Mouse (Mus musculus): ENCODE results near the gene Eva1b. TPM values are rescaled to one million over a fixed set of nuclear protein-coding genes. Genes with fewer than 3 reads are reported as not detected.

The Eva1b gene
- total RNA-seq, 1 experiment, result 48.7 TPM

DNA sequence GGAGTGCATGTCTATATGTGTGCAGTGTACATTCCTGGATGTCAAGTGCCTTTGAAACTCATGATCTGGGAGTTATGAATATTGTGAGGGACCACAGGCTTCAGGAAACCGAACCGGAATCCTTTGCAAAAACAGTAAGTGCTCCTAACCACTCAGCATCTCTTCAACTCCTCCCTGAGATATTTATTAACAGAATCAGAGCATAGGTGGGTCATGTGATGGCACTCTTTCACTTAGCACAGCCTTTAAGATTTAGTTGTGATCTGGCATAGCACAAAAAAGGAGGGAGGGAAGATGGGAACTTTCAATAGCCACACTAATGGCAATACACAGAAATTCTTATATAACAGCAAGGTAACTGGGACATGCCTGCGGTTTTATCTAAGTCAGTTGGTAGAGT lies 39.6 kb downstream of the Eva1b start:
- TF ChIP-seq ZC3H11A (IDR thresholded peaks at IDR 0.05; ENCODE audit: borderline replicate concordance, low read depth, low read length) (no peak), MAFK (IDR thresholded peaks at IDR 0.05; ENCODE audit: insufficient read depth, low read depth, low read length) (no peak), HCFC1 (IDR thresholded peaks at IDR 0.05; ENCODE audit: borderline replicate concordance, insufficient read depth, low read length) (no peak), ZNF384 (IDR thresholded peaks at IDR 0.05; ENCODE audit: low read depth, low read length) (no peak), CHD2 (IDR thresholded peaks at IDR 0.05; ENCODE audit: low read depth, low read length) (no peak)
- Histone ChIP-seq H3K9me3 (ENCODE audit: control insufficient read depth, insufficient read depth, low read depth, low read length) (no peaks in the 10 kb centered on the region), H3K27ac (ENCODE audit: insufficient read depth, low read depth, low read length, poor library complexity, severe bottlenecking) (no peak overlapping the region), H3K36me3 (ENCODE audit: control insufficient read depth, insufficient read depth, low read length, poor library complexity, severe bottlenecking) (peaks cover 13% of the 10 kb centered on the region), H3K4me3 (ENCODE audit: insufficient read depth in 1 of 2, low read depth in 1 of 2, low read length in 2 of 2, poor library complexity in 1 of 2, severe bottlenecking in 1 of 2) (no peak overlapping the region), H3K9ac (ENCODE audit: insufficient read depth, low read depth, low read length, poor library complexity, severe bottlenecking) (no peak overlapping the region), H3K4me1 (ENCODE audit: control insufficient read depth in 2 of 2, insufficient read depth in 2 of 2, low read length in 2 of 2, poor library complexity in 1 of 2) (peaks cover 0 to 1% of the 10 kb centered on the region in 2 experiments; a peak in 1 of 4 replicates)
- no peak for DNase-seq (ENCODE audit: low read depth, low spot score)
- in situ Hi-C loops (cut with MboI; ENCODE audit: low sequenced_read_pairs in 2 of 2, unreplicated experiment in 2 of 2), result no loop called here

DNA sequence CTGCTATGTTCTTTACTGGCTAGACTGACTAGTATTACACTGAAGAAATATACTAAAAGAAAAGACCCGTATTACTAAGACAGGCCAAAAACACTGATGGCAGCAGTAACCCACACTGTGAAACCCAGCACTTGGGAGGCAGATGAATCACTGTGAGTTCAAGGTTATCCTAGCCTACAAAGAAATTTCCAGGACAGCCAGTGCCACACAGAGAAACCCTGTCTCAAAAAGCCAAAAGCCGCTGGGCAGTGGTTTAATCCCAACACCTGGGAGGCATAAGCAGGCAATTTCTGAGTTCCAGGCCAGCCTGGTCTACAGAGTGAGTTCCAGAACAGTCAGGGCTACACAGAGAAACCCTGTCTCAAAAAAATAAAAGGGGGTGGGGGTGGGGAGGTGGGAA lies 43.1 kb downstream of the Eva1b start:
- Histone ChIP-seq H3K9ac (ENCODE audit: insufficient read depth, low read depth, low read length, poor library complexity, severe bottlenecking) (no peak overlapping the region), H3K4me3 (ENCODE audit: insufficient read depth in 1 of 2, low read depth in 1 of 2, low read length in 2 of 2, poor library complexity in 1 of 2, severe bottlenecking in 1 of 2) (no peak overlapping the region), H3K27ac (ENCODE audit: insufficient read depth, low read depth, low read length, poor library complexity, severe bottlenecking) (no peak overlapping the region), H3K36me3 (ENCODE audit: control insufficient read depth, insufficient read depth, low read length, poor library complexity, severe bottlenecking) (peaks cover 10% of the 10 kb centered on the region), H3K4me1 (ENCODE audit: control insufficient read depth in 2 of 2, insufficient read depth in 2 of 2, low read length in 2 of 2, poor library complexity in 1 of 2) (no peaks in the 10 kb centered on the region; a peak in 1 of 4 replicates), H3K9me3 (ENCODE audit: control insufficient read depth, insufficient read depth, low read depth, low read length) (no peaks in the 10 kb centered on the region)
- TF ChIP-seq CHD2 (IDR thresholded peaks at IDR 0.05; ENCODE audit: low read depth, low read length), result no peak
- TF ChIP-seq HCFC1 (IDR thresholded peaks at IDR 0.05; ENCODE audit: borderline replicate concordance, insufficient read depth, low read length), result no peak
- TF ChIP-seq ZNF384 (IDR thresholded peaks at IDR 0.05; ENCODE audit: low read depth, low read length), result no peak
- TF ChIP-seq ZC3H11A (IDR thresholded peaks at IDR 0.05; ENCODE audit: borderline replicate concordance, low read depth, low read length), result no peak
- no peak for TF ChIP-seq MAFK (IDR thresholded peaks at IDR 0.05; ENCODE audit: insufficient read depth, low read depth, low read length)
- no peak for DNase-seq (ENCODE audit: low read depth, low spot score)
- in situ Hi-C loops (cut with MboI; ENCODE audit: low sequenced_read_pairs in 2 of 2, unreplicated experiment in 2 of 2), result no loop called here

DNA sequence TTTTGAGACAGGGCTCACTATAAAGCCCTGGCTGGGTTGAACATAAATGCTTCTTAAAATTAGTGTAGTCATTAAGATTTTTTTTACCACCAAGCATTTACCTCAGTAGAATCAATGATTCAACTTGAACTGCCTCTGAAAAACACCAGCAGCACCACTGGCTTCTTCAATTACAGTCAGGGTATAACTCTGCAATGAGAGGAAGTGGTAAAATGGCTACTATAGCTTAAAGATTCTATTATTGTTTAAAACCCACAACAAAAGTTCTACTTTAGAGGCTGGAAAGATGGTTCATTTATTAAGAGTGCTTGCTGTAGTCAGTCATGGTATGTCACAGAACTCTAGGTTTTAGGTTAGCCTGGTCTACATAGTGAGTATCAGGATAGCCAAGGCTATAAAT lies 46.7 kb downstream of the Eva1b start:
- Histone ChIP-seq H3K4me1 (ENCODE audit: control insufficient read depth in 2 of 2, insufficient read depth in 2 of 2, low read length in 2 of 2, poor library complexity in 1 of 2) (no peaks in the 10 kb centered on the region; a peak in 2 of 4 replicates), H3K4me3 (ENCODE audit: insufficient read depth in 1 of 2, low read depth in 1 of 2, low read length in 2 of 2, poor library complexity in 1 of 2, severe bottlenecking in 1 of 2) (no peak overlapping the region), H3K9me3 (ENCODE audit: control insufficient read depth, insufficient read depth, low read depth, low read length) (no peaks in the 10 kb centered on the region), H3K27ac (ENCODE audit: insufficient read depth, low read depth, low read length, poor library complexity, severe bottlenecking) (no peak overlapping the region), H3K9ac (ENCODE audit: insufficient read depth, low read depth, low read length, poor library complexity, severe bottlenecking) (no peak overlapping the region), H3K36me3 (ENCODE audit: control insufficient read depth, insufficient read depth, low read length, poor library complexity, severe bottlenecking) (peaks cover 13% of the 10 kb centered on the region)
- TF ChIP-seq ZNF384 (IDR thresholded peaks at IDR 0.05; ENCODE audit: low read depth, low read length) (no peak), ZC3H11A (IDR thresholded peaks at IDR 0.05; ENCODE audit: borderline replicate concordance, low read depth, low read length) (no peak), CHD2 (IDR thresholded peaks at IDR 0.05; ENCODE audit: low read depth, low read length) (no peak), HCFC1 (IDR thresholded peaks at IDR 0.05; ENCODE audit: borderline replicate concordance, insufficient read depth, low read length) (no peak), MAFK (IDR thresholded peaks at IDR 0.05; ENCODE audit: insufficient read depth, low read depth, low read length) (no peak)
- no peak for DNase-seq (ENCODE audit: low read depth, low spot score)
- in situ Hi-C loops (cut with MboI; ENCODE audit: low sequenced_read_pairs in 2 of 2, unreplicated experiment in 2 of 2), result no loop called here

DNA sequence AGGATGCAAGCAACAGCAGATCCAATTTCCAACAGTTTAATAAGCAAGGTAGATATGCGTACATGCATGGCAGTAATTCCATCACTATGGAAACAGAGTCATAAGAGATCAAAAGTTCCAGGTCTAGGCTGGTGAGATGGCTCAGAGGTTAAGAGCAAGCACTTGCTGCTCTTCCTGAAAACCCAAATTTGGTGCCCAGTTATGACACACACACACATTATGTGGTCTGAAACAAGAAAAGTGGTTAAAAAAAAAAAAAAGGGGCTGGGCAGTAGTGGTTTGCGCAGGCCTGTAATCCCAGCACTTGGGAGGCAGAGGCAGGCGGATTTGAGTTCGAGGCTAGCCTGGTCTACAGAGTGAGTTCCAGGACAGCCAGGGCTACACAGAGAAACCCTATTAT lies 47.4 kb downstream of the Eva1b start:
- H3K4me1 ChIP-seq (ENCODE audit: control insufficient read depth in 2 of 2, insufficient read depth in 2 of 2, low read length in 2 of 2, poor library complexity in 1 of 2), result peaks cover 0 to 2% of the 10 kb centered on the region in 2 experiments; a peak in 3 of 4 replicates
- H3K9ac ChIP-seq (ENCODE audit: insufficient read depth, low read depth, low read length, poor library complexity, severe bottlenecking), result no peak overlapping the region
- no peak overlapping the region for H3K27ac ChIP-seq (ENCODE audit: insufficient read depth, low read depth, low read length, poor library complexity, severe bottlenecking)
- H3K4me3 ChIP-seq (ENCODE audit: insufficient read depth in 1 of 2, low read depth in 1 of 2, low read length in 2 of 2, poor library complexity in 1 of 2, severe bottlenecking in 1 of 2), result no peak overlapping the region
- in situ Hi-C loops (cut with MboI; ENCODE audit: low sequenced_read_pairs in 2 of 2, unreplicated experiment in 2 of 2), result no loop called here
- H3K36me3 ChIP-seq (ENCODE audit: control insufficient read depth, insufficient read depth, low read length, poor library complexity, severe bottlenecking), result peaks cover 13% of the 10 kb centered on the region
- no peak for TF ChIP-seq ZNF384 (IDR thresholded peaks at IDR 0.05; ENCODE audit: low read depth, low read length)
- no peak for TF ChIP-seq CHD2 (IDR thresholded peaks at IDR 0.05; ENCODE audit: low read depth, low read length)
- TF ChIP-seq ZC3H11A (IDR thresholded peaks at IDR 0.05; ENCODE audit: borderline replicate concordance, low read depth, low read length), result no peak
- TF ChIP-seq MAFK (IDR thresholded peaks at IDR 0.05; ENCODE audit: insufficient read depth, low read depth, low read length), result no peak
- TF ChIP-seq HCFC1 (IDR thresholded peaks at IDR 0.05; ENCODE audit: borderline replicate concordance, insufficient read depth, low read length), result no peak
- H3K9me3 ChIP-seq (ENCODE audit: control insufficient read depth, insufficient read depth, low read depth, low read length), result no peaks in the 10 kb centered on the region
- DNase-seq (ENCODE audit: low read depth, low spot score), result no peak

DNA sequence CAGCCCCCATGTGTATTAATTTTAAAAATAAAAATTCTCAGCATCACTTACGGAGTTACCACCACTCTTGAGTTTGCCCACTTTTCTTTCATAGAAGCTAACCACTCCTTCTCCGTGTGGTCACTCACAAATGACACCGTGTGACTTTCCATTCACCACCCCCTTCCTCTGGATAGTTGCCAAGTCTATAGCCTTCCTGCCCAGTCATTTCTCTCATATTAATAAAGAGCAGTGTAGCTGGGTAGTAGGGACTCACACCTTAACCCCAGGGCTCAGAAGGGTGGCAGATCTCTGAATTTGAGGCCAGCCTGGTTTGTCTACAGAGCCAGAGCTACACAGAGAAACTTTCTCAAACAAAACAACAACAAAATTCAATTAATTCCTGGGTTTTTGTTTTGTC lies 49.9 kb downstream of the Eva1b start:
- in situ Hi-C loops (cut with MboI; ENCODE audit: low sequenced_read_pairs in 2 of 2, unreplicated experiment in 2 of 2), result no loop called here

More for the DNA sequence above, 49.9 kb downstream of the Eva1b start:
- no peak overlapping the region; the same call in 1 of the 2 replicates for H3K9ac ChIP-seq (ENCODE audit: insufficient read depth, low read depth, low read length, poor library complexity, severe bottlenecking)
- H3K4me1 ChIP-seq (ENCODE audit: control insufficient read depth in 2 of 2, insufficient read depth in 2 of 2, low read length in 2 of 2, poor library complexity in 1 of 2), result peaks cover 0 to 6% of the 10 kb centered on the region in 2 experiments; a peak in 3 of 4 replicates
- peaks cover 12% of the 10 kb centered on the region for H3K36me3 ChIP-seq (ENCODE audit: control insufficient read depth, insufficient read depth, low read length, poor library complexity, severe bottlenecking)
- no peak overlapping the region for H3K27ac ChIP-seq (ENCODE audit: insufficient read depth, low read depth, low read length, poor library complexity, severe bottlenecking)
- TF ChIP-seq CHD2 (IDR thresholded peaks at IDR 0.05; ENCODE audit: low read depth, low read length), result no peak
- TF ChIP-seq ZNF384 (IDR thresholded peaks at IDR 0.05; ENCODE audit: low read depth, low read length), result no peak
- TF ChIP-seq HCFC1 (IDR thresholded peaks at IDR 0.05; ENCODE audit: borderline replicate concordance, insufficient read depth, low read length), result no peak
- no peak for TF ChIP-seq ZC3H11A (IDR thresholded peaks at IDR 0.05; ENCODE audit: borderline replicate concordance, low read depth, low read length)
- no peak for TF ChIP-seq MAFK (IDR thresholded peaks at IDR 0.05; ENCODE audit: insufficient read depth, low read depth, low read length)
- no peak overlapping the region for H3K4me3 ChIP-seq (ENCODE audit: insufficient read depth in 1 of 2, low read depth in 1 of 2, low read length in 2 of 2, poor library complexity in 1 of 2, severe bottlenecking in 1 of 2)
- no peak for DNase-seq (ENCODE audit: low read depth, low spot score)
- no peaks in the 10 kb centered on the region for H3K9me3 ChIP-seq (ENCODE audit: control insufficient read depth, insufficient read depth, low read depth, low read length)
